Mouse (Mus musculus) E14TG2a.4 (cell line): ENCODE measurements around the gene Kat6b.

ENCODE experiments used
- CTCF ChIP-seq: conservative IDR thresholded peaks from 2 replicates; pipeline ENCODE4 v1.5.1; 2014; ENCODE audit warnings: low read length
- POU5F1 ChIP-seq: IDR thresholded peaks from 2 replicates; pipeline ENCODE4 v1.6.1; 2014; ENCODE audit warnings: low read length, borderline replicate concordance

- TF ChIP-seq CTCF (no peak), POU5F1 (no peak)
Observed at GRCm38 (mm10) chr14:21615853-21616252, 134.6 kb downstream of the Kat6b start.
